Mouse (Mus musculus) fat pad, adult 2 months (tissue): ENCODE data around the gene Ddb1.

ENCODE experiments used
- DNase-seq: peaks from one replicate; pipeline ENCODE4 v3.0.0-alpha.2; 2011; ENCODE audit warnings: low read depth, low spot score; ENCODE audit errors: extremely low read depth

Gene Ddb1

DNA sequence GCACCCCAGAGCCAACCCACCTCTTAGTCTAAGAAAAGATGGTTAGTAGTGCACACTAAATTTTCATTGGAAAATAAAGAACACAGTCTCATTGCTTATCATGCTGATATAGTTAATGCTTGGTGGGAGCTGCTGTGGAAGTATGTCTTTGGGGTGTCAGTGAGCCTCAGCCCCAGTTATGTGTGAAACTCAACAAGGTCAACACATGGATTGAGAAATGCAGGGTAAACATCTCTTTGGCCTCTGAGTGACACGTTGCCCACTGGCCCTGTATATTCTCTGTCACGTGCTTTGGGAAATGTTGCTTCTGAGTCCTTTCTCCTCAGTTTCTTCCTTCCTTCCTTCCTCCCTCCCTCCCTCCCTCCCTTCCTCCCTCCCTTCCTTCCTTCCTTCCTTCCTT is 53.3 kb downstream of the Ddb1 start:
- no peak for DNase-seq

GRCm38 (mm10) chr19:10661373-10661772 is 56.2 kb downstream of the Ddb1 start:
- no peak for DNase-seq

- DNase-seq = no peak
These were observed 56.8 kb downstream of the Ddb1 start for GRCm38 (mm10) chr19:10661919-10662318.

GRCm38 (mm10) chr19:10662665-10663064 is 57.5 kb downstream of the Ddb1 start:
- DNase-seq = no peak

- DNase-seq = no peak
These were observed 60.0 kb downstream of the Ddb1 start for GRCm38 (mm10) chr19:10665093-10665492.

GRCm38 (mm10) chr19:10665499-10665898 is 60.4 kb downstream of the Ddb1 start:
- no peak for DNase-seq

- no peak for DNase-seq
These were observed 66.2 kb downstream of the Ddb1 start for GRCm38 (mm10) chr19:10671319-10671718.

DNA sequence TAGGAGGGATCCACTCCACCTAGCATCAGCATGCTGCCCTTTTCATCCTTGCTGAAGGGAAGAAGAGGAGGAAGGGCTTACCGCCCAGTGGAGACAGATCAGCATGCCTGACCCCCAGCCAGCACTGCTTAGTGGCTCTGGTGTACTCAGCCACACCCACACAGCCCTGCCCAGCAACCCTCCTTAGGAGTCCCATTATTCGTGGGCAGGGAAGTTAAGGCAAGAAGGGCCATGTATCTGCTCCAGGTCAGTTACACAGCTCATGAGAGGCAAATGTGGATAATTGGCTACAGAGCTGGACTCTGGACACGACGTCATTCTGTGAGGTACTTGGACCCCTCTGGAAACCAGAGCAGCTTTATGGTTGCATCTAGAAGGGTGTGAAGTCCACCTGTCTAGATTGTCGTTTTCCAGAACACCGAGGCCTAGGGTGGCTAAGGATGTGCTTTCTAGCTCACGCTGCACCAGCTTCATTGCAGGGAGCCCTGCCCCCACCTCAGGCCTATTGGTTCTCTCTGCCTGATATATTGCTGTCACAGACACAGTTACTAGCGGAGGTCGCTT is 66.8 kb downstream of the Ddb1 start:
- no peak for DNase-seq

DNA sequence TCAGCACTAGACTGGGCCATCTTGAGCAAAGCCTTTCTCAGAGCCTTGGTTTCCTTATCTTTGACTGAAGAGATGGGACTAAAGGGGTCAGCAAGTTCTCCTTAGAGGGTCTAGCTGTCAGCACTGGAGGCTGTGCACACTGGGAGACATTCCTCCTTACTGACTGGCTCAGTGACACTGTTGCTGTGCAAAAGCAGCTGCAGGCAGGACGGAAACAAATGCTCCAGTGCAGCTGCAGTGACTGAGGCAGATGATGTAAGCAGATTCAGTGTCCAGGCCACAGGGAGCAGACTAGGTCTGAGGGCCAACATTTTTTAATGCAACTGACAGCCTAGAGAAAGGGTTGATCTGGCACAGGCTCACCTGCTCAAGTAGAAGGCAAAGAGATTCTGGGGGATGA is 68.1 kb downstream of the Ddb1 start:
- DNase-seq = no peak

DNA sequence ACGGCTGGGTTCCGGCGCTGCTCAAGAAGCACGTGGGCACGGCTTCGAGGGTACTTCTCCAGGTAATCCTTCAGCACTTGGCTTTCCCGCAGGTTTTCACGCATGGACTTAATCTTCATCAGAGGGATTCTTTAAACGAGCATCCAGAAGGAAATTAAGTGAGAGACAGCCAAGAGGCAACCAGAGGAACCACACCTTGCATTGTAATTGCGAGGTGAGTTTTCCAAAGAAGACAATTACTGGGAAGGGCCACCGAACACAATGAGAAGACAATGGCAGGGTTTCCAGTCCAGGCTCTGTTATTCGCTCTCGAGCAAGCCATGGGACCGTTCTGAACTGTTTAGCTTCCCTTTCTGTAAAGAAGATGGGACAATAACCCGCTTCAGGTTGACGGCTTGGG is 71.5 kb downstream of the Ddb1 start:
- DNase-seq = no peak

DNA sequence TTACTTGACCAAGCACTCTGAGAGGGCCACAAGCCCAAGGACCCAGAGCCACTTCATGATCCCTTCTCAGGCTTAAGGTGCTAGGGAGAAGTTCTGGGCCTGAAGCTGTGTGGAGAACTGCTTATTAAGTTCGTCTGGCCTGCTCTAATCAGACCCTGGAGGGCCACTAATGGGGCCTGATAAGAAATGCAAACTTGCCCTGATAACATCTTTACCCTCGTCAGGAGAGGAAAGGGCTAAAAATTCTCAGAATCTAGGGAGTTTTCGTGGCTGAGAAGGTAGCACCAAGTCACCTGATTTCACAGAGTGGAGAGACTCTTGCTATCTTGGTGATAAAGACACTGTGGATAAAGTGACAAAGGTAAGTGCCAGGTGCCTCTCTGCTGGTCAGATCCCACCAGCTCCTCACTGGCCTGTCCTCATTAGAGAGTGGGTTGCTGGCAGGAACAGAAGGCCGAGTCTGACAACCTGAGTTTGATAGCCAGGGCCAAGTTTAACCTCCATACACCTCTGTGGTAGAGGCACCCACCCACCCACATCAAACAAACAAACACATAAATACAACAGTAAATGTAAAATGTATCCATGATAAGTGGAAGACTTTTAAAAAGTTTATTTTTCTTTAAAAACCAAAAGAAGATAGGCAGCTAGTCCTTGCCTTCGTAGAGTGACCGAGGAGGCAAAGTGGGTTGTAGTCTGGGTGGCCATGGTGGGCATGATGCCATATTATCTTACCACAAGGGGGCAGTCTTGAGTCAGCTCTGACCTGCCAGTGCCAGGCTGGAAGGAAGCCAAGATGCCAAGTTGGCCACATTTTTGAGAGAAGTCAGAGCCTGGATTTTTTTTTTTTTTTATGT is 73.0 kb downstream of the Ddb1 start, which contains the start of gene Pga5:
Gene Pga5, minus strand, starts transcription at position 157 of the 857 bp plus-strand sequence.
- no peak for DNase-seq

DNA sequence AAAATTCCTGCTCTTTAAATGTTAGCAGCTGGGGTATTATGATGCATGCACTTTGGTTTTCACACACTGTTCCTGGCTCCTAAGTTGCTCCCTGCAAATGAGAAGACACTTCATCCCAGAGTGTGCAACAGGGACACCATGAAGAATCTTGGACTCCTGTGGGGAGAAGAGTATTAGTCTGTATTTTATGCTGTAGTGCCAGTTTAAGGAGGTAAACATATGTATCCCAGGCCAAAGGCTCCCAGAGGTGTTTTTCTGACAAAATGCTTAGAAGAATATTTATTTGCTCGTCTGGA is 73.6 kb downstream of the Ddb1 start:
- no peak for DNase-seq
